Mouse (Mus musculus) B cell, adult 2 months (primary cell): ENCODE data around the gene Ahnak.
"Not testable (repeated sequence)": the region's sequence is repeated elsewhere in the genome, so short reads cannot be mapped to it uniquely, and the experiment has no call there.

Experiments
- DNase-seq, 2 experiments: peaks; one replicate each; pipeline ENCODE4 v3.0.0; 2022

Gene Ahnak

GRCm38 (mm10) chr19:8996601-8997000 lies 7.5 kb downstream of the Ahnak start:
- DNase-seq, result no peak

DNA sequence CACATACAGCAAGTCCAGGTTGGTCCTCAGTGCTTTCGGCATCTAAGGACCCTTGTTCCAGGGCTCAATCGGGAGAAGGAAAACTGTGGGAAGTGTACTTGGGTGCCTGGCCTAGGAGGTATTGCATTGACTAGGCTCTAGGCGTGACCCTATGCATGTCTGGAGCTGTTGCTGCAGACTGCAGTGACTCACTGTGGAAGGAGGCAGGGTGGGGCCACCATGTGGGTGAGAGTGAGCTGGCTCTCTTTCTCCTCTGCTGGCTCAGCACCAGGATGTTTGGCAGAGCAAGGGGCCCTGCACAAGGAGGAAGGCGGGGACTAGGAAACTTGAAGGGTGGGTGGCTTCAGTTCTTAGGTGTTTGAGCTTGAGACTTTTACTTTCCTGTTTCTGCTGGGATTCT lies 8.5 kb downstream of the Ahnak start:
- DNase-seq, result peak; percentile 50 to 61

- DNase-seq, result no peak
These were observed 9.5 kb downstream of the Ahnak start for GRCm38 (mm10) chr19:8998546-8998945.

GRCm38 (mm10) chr19:8999223-8999622 lies 10.1 kb downstream of the Ahnak start:
- no peak for DNase-seq

DNA sequence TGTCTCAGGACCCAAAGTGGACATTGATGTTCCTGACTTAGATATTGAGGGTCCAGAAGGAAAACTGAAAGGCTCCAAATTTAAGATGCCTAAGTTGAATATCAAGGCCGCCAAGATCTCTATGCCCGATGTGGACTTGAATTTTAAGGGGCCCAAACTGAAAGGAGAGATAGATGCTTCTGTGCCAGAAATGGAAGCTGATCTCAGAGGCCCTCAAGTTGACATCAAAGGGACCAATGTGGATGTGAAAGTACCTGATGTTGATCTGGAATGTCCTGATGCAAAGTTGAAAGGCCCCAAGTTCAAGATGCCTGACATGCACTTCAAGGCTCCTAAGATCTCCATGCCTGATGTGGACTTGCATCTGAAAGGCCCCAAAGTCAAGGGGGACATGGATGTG lies 17.8 kb downstream of the Ahnak start:
- DNase-seq, result not testable (repeated sequence)

DNA sequence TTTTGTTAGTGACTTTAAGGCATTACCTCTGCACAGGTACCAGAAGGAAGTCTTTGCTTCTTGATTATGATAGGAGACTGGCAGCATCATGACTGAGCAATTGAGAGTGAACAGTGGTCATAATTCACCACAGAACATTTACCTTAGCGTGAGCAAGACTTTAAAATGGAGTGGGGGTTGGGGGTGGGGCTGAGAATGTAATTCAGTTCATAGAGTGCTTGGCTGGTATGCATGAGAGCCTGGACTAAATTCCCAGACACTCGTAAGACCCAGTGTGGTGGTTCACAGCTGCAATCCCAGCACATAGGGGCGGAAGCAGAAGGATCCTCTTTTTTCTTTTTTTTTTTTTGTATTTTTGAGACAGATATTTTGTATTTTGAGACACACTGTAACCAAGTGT lies 30.2 kb downstream of the Ahnak start:
- DNase-seq, result no peak

DNA sequence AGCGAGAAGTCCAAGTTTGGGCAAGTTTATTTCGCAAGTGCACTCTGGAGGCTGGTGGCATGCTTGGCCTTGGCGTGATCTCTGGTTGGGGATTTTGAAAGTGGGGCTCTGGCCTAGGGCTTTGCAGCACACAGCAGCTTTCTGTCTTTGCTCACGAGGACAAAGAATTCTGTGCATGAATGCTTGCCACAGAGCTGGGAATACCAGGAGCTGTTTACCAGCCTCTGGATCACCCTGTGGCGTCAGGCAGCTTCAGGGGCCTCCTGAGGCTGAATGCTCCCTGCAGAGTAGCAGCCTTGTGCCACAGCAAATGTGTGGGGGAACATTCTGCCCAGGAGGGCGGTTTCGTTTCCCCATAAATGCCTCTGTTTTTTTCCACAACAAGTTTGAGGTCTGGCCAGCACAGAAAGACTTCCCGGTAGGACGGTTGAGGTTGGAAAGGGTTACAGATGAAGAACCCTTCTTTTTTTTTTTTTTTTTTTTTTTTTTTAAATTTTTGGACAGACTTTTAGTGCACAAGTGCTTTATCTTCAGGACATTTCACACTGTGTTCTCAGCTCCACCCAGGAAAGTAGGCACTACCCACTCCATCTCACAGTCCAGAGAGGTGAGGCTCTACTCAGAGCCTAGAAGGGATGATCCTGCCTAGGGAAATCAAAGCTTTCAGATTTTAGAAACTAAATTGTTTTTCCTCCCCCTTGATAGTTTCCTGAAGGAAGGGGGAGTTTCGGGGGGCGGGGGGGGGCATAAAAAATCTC lies 34.1 kb downstream of the Ahnak start:
- peak; percentile 49 to 57 for DNase-seq

GRCm38 (mm10) chr19:9025562-9026257 lies 36.6 kb downstream of the Ahnak start:
- DNase-seq, result no peak

- no peak for DNase-seq
These were observed 37.5 kb downstream of the Ahnak start for GRCm38 (mm10) chr19:9026634-9027033.

DNA sequence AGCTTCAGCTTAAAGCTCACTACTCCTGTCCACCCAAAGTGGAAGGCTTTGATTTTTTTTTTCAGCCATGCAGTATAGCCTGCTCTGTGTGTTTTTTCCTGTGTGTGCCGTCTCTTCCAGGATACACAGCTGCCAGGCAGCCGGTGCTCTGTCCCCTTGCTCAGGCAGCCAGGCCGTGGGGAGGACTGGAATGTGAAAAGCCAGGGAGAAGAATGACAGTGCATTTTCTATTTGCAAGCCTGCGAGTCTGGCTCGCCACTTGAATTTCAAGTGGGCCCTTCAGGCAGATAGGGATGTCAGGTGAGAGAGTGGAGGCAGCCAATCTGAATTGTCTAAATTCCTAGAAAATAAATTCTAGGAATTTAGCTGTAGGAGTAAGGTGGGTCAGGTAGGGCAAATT lies 38.7 kb downstream of the Ahnak start:
- no peak for DNase-seq

DNA sequence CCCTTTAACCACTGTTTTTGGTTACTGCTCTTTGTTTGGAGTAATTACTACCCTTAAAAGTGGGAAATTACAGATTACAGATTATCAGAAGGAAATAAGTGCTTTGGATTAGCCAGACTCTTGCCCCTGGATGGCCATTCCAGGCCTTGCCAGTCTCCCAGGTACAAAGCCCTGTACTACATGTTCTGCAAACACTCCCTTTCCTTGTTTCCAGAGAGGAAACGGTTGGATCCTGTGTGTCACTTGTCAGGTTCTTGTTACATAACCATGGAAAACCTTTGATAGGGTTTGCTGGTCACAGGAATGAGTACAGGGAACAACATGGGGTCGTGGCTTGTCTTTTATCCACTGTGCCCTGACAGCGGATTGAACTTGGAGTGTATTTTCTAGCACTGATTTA lies 39.3 kb downstream of the Ahnak start:
- DNase-seq, result no peak

DNA sequence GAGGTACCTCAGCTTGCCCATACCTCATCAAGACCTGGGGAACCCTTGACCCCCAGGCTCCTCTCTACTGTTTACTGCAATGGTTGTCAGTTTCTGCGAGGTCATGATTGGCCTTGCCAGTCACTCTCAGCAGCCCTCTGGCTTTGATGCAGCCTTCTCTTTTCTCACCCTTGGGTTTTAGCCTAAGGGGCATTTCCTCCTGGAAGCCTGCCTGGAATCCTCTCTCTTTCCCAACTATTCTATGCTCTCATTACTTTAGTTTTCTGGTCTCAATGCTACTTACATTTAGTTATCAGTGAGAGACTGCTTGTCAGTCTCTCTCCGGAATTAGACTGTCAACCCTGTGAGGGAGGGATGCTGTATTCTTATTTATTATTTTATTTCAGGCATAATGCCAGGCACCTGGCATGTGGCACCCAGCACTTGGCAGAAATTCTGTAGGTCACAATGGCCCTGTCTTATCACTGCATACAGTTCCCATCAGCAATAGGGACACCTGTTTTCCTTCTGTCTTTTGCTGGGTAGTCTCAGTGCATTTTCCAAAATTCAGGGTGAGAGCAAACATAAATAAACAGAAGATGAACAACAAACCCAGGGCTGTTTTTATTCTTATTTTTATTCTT lies 40.7 kb downstream of the Ahnak start:
- no peak for DNase-seq

GRCm38 (mm10) chr19:9032502-9033129 lies 43.5 kb downstream of the Ahnak start:
- DNase-seq, result no peak

DNA sequence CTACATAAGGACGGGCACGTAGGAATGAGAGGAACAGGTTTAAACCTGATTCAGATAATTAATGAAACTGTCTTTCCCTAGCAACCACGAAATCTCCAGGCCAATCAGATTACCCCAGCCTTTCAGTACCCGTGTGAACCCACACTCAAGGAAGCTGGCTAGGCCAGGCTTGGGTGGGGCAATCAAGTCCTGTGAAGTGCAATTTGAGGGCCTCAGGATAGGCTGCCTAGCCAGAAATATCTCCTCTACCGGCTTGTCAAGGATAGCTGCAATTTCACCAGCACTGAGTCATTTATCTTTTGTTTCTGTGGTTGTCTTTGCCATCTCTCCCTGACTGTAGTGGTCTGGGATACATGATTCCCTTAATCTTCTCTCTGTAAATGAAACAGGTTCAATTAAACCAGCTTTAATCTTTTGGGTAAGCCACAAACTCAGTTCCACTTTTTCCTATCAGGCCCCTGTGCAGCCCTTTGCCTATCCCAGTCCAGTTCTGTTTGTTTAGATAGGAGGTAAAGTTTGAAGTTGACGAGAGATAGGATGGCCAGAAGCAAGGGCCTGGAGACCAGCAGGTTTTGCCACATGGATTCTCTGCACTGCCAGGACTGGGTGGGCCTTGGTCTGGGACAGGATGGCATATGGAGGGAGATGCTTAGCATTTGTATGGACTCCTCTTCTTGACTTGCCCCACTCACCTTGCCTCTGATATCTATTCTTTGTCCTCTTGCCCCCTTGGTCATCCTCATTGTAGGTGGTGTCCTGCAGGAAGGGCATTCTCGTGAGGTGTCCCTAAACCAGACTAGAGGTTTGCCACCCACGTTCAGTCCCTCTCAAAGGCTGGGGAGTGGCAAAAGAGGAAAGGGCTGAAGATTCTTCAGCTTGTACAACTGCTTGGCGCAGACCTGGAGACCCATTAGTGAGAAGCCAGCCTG lies 44.6 kb downstream of the Ahnak start:
- DNase-seq, result no peak

DNA sequence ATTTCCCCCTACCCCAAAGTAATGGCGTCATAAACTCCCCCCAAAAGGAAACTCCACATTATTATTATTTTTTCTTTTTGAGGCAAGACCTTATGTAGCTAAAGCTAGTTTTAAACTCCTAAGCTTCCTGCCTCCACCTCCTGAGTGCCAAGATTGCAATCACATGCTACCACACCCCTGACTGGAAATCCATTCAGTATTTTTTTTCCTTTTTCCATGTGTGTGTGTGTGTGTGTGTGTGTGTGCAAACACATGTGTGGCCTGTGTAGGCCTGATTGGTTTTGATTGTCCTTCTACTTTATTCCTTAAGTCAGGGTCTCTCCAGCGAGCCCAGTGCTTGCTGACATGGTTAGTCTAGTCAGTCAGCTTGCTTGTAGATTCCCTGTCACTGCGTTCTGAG lies 45.4 kb downstream of the Ahnak start:
- DNase-seq, result no peak

GRCm38 (mm10) chr19:9035101-9035500 lies 46.0 kb downstream of the Ahnak start:
- no peak for DNase-seq

GRCm38 (mm10) chr19:9038136-9038535 lies 49.1 kb downstream of the Ahnak start:
- peak in 1 of 2 experiments; percentile 15 for DNase-seq

DNA sequence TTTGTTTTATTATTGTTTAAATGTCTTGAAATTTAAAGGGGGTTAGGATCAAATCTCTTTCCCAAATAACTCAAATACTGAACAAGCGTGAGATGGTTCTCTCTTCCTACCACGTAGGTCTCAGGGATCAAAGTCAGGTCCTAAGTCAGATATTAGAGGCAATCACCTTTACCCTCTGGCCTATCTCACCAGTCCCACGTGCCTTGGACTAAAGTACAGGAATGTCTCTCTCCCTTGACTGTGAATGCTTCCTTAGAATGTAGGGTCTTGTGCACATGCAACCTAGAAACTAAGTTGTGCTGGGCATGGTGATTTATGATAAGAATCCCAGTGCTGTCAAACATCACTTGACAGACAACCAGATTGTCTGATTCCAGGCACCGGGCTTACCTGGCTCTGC lies 50.2 kb downstream of the Ahnak start:
- DNase-seq, result no peak

DNA sequence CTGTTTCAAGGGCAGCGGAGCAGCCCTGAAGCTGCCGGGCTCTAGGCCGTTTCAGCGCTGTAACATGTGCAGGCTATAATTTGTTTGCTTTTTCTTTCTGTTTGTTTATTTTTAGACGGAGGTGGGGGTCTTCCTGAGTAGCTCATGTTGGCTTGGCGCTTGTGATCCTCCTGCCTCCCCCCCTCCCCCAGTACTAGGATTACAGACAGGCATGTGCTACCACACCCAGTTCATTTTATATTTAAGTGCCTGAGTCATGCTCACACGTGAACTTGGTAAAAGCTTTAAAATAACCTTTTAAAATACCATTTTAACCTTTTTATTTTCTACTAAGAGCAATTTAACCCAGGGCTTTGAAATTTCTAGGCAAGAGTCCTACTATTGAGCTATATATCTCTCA lies 50.8 kb downstream of the Ahnak start:
- DNase-seq, result peak in 1 of 2 experiments; percentile 7

- no peak for DNase-seq
These were observed 51.6 kb downstream of the Ahnak start for GRCm38 (mm10) chr19:9040649-9041048.

- peak; percentile 57 to 58 for DNase-seq
These were observed 52.0 kb downstream of the Ahnak start for GRCm38 (mm10) chr19:9041074-9041473.

- no peak for DNase-seq
These were observed 54.0 kb downstream of the Ahnak start for GRCm38 (mm10) chr19:9043123-9043522.
